Mouse (Mus musculus) testis, adult 2 months (tissue): ENCODE results near the gene Snrnp25. TPM values are rescaled to one million over a fixed set of nuclear protein-coding genes. Genes with fewer than 3 reads are reported as not detected.

Experiments used
- H3K27ac ChIP-seq: fragments of 200-500 bp; 2 replicates; pipeline ENCODE4 v1.5.1; 2012; ENCODE audit warnings: low read depth, low read length; ENCODE audit not compliant: control insufficient read depth, insufficient read depth
- H3K27me3 ChIP-seq: fragments of 200-500 bp; 2 replicates; pipeline ENCODE4 v1.6.1; 2012; ENCODE audit warnings: mild to moderate bottlenecking, low read length, moderate library complexity; ENCODE audit not compliant: control insufficient read depth, insufficient read depth
- H3K36me3 ChIP-seq: fragments of 200-500 bp; 2 replicates; pipeline ENCODE4 v1.6.1; 2012; ENCODE audit warnings: mild to moderate bottlenecking, low read length; ENCODE audit not compliant: control insufficient read depth, insufficient read depth
- H3K4me1 ChIP-seq: fragments of 200-500 bp; 2 replicates; pipeline ENCODE4 v1.6.1; 2012; ENCODE audit warnings: low read length; ENCODE audit not compliant: control insufficient read depth, insufficient read depth
- H3K4me3 ChIP-seq: fragments of 200-500 bp; 2 replicates; pipeline ENCODE4 v1.5.1; 2012; ENCODE audit warnings: low read depth, mild to moderate bottlenecking, low read length, moderate library complexity, mixed read lengths; ENCODE audit not compliant: control insufficient read depth
- CTCF ChIP-seq: fragments of 200-500 bp; IDR thresholded peaks from 2 replicates; pipeline ENCODE4 v1.5.1; 2012; ENCODE audit warnings: low read depth, mild to moderate bottlenecking, inconsistent platforms, low read length, moderate library complexity; ENCODE audit not compliant: control insufficient read depth, insufficient read depth, insufficient replicate concordance
- POLR2A ChIP-seq: fragments of 200-500 bp; IDR thresholded peaks from 2 replicates; pipeline ENCODE4 v1.6.1; 2012; ENCODE audit warnings: low read depth, mild to moderate bottlenecking, inconsistent platforms, low read length, moderate library complexity; ENCODE audit not compliant: control insufficient read depth
- polyA plus RNA-seq: library from polyadenylated mRNA; depleted of rRNA; stranded (reverse); fragments of >200 nt; gene quantifications from 2 replicates; pipeline ENCODE4 v1.2.3, GENCODE M21; 2012

Snrnp25 gene
- polyA plus RNA-seq, 1 experiment, result 38.8 TPM

DNA sequence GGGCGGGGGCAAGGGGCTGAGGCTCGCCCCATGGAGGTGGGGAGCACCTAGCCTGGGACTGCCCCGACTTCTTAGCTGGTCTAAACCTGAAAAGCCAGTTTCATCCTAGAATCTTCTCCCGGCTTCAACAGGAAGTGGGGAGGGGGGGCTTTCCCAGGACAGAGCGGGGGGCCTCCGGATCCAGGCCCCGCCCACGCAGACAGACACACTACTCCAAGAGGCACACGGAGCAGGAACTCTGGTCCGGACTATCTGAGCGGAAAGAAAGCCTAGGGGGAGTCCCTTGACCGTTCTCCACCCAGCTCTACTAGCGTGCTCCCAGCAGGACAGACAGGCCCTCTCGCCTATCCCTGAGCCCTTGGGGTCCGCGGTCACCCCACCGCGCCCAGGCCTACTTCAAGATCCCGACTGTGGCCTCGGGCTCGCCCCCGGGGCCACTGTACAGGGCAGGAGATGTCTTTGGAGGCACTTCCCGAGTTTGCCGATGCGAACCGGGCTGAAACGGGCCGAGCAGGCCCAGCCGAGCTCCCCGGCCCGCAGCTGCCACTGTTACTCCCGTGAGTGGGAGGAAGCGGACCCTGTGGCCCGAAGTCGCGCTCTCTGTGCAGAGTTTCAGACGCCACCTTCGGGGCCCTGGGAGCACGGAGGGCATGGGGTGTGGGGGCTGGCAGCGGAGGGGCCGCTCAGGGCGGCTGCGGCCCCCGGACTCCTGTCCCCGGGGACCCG, 16.2 kb downstream of the Snrnp25 start:
- H3K27ac ChIP-seq, result no peak overlapping the region
- TF ChIP-seq POLR2A (no peak), CTCF (no peak)
- H3K4me3 ChIP-seq, result peak overlapping the region; percentile 13
- H3K27me3 ChIP-seq, result 0 out of 2 replicates have a peak, but pooled peaks cover 2% of the 10 kb centered on the region
- peaks cover 21% of the 10 kb centered on the region for H3K4me1 ChIP-seq
- no peaks in the 10 kb centered on the region for H3K36me3 ChIP-seq

DNA sequence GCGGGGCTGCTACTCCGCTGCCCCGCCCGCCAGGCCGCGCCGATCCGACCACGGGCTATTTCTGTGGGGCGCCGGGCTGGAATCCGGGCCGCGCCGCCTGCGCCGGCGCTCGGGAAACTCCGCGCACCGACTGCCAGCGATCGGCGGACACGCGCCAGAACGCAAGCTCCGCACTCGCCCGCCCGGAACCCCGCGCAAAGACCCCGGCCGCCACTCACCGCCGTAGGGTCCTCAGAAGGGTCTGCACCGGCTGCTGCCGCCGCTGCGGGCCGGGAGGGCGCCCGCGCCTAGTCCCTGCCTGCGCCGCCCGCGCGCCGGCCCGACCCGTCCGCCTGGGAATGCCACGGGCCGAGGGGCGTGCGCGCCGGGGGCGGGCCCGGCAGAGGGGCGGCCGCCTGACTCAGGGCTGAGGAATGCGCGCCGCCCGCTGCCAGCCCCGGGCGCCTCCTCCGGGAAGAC, 16.8 kb downstream of the Snrnp25 start, which contains the start of gene Rhbdf1:
Rhbdf1 (minus strand) TSS at position 350 of the 459 bp plus-strand sequence.
- peak within 1 kb of the TSS; percentile 55; the same call in 1 of the 2 replicates for H3K27ac ChIP-seq
- H3K27me3 ChIP-seq, result 0 out of 2 replicates have a peak, but pooled peaks cover 2% of the 10 kb centered on the region
- no peaks in the 10 kb centered on the region for H3K36me3 ChIP-seq
- peak within 1 kb of the TSS; percentile 13 for H3K4me3 ChIP-seq
- peaks cover 25% of the 10 kb centered on the region for H3K4me1 ChIP-seq
- TF ChIP-seq CTCF (no peak), POLR2A (no peak)

DNA sequence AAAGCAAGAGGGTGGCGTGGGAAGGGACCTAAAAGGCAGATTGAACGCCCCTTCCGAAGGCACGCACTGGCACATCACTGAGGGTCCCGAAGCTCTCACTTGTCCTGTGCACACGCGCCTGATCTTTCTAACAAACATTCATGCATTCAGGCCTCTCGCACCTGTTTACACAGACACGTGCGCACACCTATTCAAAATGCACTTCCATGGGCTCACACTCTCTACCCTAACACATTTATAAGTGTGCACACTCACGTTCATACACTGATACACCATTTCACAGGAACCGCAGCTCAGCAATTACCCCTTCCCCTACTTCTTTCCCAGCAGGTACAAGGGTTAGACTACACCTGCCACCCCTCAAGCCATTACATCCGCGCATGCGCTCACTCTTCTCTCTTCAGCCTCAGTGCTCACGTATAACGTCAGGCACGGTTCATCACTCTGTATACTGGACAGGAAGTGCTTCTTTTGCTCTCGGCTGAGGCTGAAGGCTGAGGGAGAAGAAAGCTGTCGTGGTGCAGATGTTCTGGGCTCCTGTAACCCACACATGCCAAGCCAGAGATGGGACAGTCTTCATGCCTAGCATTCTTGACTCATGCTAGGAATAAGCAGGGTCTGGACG, 17.5 kb downstream of the Snrnp25 start:
- Histone ChIP-seq H3K36me3 (no peaks in the 10 kb centered on the region), H3K4me3 (peak overlapping the region; percentile 13), H3K27me3 (0 out of 2 replicates have a peak, but pooled peaks cover 2% of the 10 kb centered on the region), H3K4me1 (peaks cover 25% of the 10 kb centered on the region), H3K27ac (peak overlapping the region; percentile 55; the same call in 1 of the 2 replicates)
- TF ChIP-seq CTCF, result no peak
- TF ChIP-seq POLR2A, result no peak

DNA sequence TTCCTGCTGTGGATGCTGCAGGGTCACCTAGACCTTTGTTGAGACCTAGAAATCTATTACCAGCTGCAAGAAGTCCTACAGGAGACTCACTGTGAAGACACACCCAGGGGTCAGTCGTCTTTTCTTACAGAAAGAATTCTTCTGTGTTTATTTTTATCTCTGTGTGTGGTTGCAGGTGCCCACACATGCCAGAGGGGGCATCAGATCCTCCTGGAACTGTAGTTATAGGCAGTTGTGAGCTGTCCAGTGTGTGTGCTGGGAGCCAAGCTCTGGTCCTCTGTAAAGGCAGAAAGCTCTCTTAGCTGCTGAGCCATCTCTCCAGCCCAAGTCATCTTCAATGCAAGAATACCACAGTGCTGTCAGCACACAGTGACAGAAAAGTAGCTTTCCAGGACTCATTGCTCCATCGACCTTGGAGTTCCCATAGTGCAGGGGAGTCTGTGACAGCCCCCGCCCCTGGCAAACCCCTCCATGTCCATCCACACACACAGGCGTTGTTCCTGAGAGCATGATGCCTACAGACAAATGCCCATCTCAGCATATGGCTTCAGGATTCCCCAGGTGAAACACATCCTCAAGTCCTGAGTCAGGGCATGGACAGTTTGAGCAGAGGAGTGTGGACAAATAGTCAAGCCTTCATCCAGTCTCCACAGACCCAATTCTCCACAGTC, 18.2 kb downstream of the Snrnp25 start:
- no peak overlapping the region for H3K4me3 ChIP-seq

DNA sequence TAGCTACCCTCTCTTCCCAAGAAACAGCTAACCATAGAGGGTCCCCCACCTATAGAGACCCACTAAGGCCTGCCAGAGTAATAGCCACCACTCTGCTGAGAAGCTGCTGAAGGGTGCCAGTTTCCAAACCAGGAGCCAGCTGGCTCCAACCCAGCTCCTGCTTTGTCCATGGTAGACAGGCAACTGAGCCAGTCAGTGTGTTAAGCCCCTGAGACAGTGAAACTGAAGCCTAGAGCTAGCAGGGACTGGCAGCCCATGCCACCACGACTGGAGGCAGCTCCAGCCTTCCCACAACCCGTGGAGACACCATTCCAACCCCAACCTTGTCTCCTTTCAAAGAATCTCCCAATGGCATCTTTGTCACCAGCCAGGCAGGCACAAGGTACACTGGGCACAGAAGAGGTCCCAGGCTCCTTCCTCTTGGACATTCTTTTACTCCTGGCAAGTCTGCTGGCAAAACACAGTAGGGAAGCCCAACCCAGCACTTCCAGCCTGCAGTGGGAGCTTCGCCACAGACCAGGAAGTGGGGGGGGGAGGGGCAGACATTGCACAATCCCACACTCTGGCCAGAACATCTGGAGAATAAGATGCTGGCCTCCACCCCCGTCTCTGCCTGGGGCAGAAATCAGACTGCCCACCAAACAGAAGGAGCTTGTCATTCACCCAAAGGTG, 19.4 kb downstream of the Snrnp25 start:
- H3K27ac ChIP-seq, result peak overlapping the region; percentile 65
- no peak for TF ChIP-seq CTCF
- no peak for TF ChIP-seq POLR2A
- peaks cover 25% of the 10 kb centered on the region for H3K4me1 ChIP-seq
- no peak overlapping the region for H3K4me3 ChIP-seq
- no peaks in the 10 kb centered on the region for H3K36me3 ChIP-seq
- H3K27me3 ChIP-seq, result 0 out of 2 replicates have a peak, but pooled peaks cover 2% of the 10 kb centered on the region

More for the DNA sequence above, 18.2 kb downstream of the Snrnp25 start:
- Histone ChIP-seq H3K27ac (no peak overlapping the region), H3K27me3 (0 out of 2 replicates have a peak, but pooled peaks cover 2% of the 10 kb centered on the region), H3K36me3 (no peaks in the 10 kb centered on the region), H3K4me1 (peaks cover 25% of the 10 kb centered on the region)
- TF ChIP-seq POLR2A (no peak), CTCF (no peak)

DNA sequence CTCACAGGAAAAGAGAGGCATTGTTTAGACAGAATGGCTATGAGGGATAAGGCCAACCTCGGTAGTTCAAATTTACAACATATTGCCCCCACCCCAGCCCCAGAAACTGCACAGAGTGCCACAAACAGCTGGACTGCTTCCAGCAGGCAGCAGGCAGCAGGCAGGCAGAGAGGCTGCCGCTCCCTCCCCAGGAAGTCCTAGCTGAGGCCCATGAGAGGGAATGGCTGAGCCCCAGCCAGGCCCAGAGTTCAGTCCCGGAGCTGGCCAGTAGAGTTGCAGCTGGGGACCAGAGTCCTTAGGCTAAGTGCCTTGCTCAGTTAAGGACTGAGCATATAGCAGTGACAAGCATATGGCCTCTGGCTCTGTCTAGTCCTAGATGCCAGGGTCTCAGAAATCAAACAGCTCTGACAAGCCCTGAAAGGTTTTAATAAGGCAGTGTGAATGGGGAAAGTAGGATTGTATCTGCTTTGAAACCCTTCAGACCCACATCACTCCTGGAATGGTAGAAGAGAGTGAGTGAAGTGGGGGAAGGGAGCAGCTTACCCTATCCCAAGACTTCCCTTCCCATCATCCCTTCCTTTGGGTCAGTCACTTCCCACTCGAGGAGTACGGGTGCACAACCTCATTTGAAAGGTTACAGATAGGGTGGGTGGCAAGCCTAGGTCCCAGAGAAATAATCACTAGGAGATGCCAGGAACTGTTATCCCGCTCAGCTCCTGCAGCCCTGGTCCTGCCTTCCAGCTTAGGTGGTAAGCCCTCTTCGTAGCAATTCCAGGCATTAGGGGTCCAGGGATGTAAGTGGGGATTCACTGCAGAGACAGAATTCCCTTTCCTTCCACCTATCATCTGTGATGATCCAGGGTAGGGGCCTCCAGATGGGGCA, 20.2 kb downstream of the Snrnp25 start:
- H3K36me3 ChIP-seq, result no peaks in the 10 kb centered on the region
- TF ChIP-seq CTCF, result no peak
- TF ChIP-seq POLR2A, result no peak
- H3K4me1 ChIP-seq, result peaks cover 25% of the 10 kb centered on the region
- H3K4me3 ChIP-seq, result no peak overlapping the region
- peak overlapping the region; percentile 40 for H3K27ac ChIP-seq
- 0 out of 2 replicates have a peak, but pooled peaks cover 2% of the 10 kb centered on the region for H3K27me3 ChIP-seq
